Mouse (Mus musculus) limb, embryonic 11.5 days (tissue): Measurements from ENCODE around the gene Unc5cl. TPM values are rescaled to one million over a fixed set of nuclear protein-coding genes. Genes with fewer than 3 reads are reported as not detected.

Source experiments
- ATAC-seq: fragments of 200-750 bp; cut with Nextera tagmentation; 2 replicates; pipeline ENCODE4 v1.8.0; 2017; ENCODE audit warnings: low read depth; ENCODE audit not compliant: insufficient number of reproducible peaks, low FRiP score, low TSS enrichment
- DNase-seq: peaks from one replicate; pipeline ENCODE4 v3.0.0-alpha.2; 2015; ENCODE audit warnings: low spot score
- H3K27ac ChIP-seq: fragments of 300-500 bp; sonication (generic); replicated peaks from 2 replicates; pipeline ENCODE4 v1.5.1; 2014; ENCODE audit warnings: low read depth, mild to moderate bottlenecking, low read length
- H3K27me3 ChIP-seq: fragments of 300-500 bp; sonication (generic); 2 replicates; pipeline ENCODE4 v1.6.1; 2014; ENCODE audit warnings: mild to moderate bottlenecking, low read length, mixed read lengths; ENCODE audit not compliant: control insufficient read depth, insufficient read depth
- H3K36me3 ChIP-seq: fragments of 300-500 bp; sonication (generic); 2 replicates; pipeline ENCODE4 v1.6.1; 2014; ENCODE audit warnings: mild to moderate bottlenecking, low read length, moderate library complexity, mixed read lengths; ENCODE audit not compliant: control insufficient read depth, insufficient read depth
- H3K4me1 ChIP-seq: fragments of 300-500 bp; sonication (generic); 2 replicates; pipeline ENCODE4 v1.6.1; 2014; ENCODE audit warnings: low read length, mixed read lengths; ENCODE audit not compliant: control insufficient read depth, insufficient read depth
- H3K4me2 ChIP-seq: fragments of 300-500 bp; sonication (generic); 2 replicates; pipeline ENCODE4 v1.6.1; 2014; ENCODE audit warnings: low read depth, mild to moderate bottlenecking, moderate library complexity; ENCODE audit not compliant: severe bottlenecking
- H3K4me3 ChIP-seq: fragments of 300-500 bp; sonication (generic); 2 replicates; pipeline ENCODE4 v1.5.1; 2014; ENCODE audit warnings: low read depth, low read length
- H3K9ac ChIP-seq: fragments of 300-500 bp; sonication (generic); 2 replicates; pipeline ENCODE4 v1.6.1; 2014; ENCODE audit warnings: mild to moderate bottlenecking, low read length
- H3K9me3 ChIP-seq: fragments of 300-500 bp; sonication (generic); 2 replicates; pipeline ENCODE4 v1.6.1; 2016; ENCODE audit warnings: low read length; ENCODE audit not compliant: control insufficient read depth
- WGBS: fragments of 180-500 bp; shearing (Covaris S2); extraction: QIAGEN DNeasy Blood & Tissue Kit; methylation state at CpG from one replicate; pipeline ENCODE4 v1.1.7; 2014; 5-methylcytosine and 5-hydroxymethylcytosine counted together
- polyA plus RNA-seq: library from polyadenylated mRNA; unstranded; fragments of >200 nt; fragmentation: Nextera tagmentation; extraction: Ambion mirVana; gene quantifications from 2 replicates; pipeline ENCODE4 v1.2.1, GENCODE M21; 2014

The Unc5cl gene
- polyA plus RNA-seq, 1 experiment from 2014 or later, result 0.33 TPM

GRCm38 (mm10) chr17:48426991-48427750 lies 27.5 kb upstream of the Unc5cl start:
- DNase-seq, result no peak
- ATAC-seq, result peak; percentile 45; the same call in 1 of the 2 replicates
- Histone ChIP-seq H3K27me3 (no peaks in the 10 kb centered on the region), H3K9me3 (no peaks in the 10 kb centered on the region), H3K36me3 (no peaks in the 10 kb centered on the region), H3K9ac (no peak overlapping the region), H3K27ac (no peak overlapping the region), H3K4me3 (no peak overlapping the region), H3K4me2 (no peak overlapping the region), H3K4me1 (peaks cover 10% of the 10 kb centered on the region)
- 66% methylated on average over 13 of the region's 13 CpGs for WGBS

GRCm38 (mm10) chr17:48427852-48428530 lies 26.7 kb upstream of the Unc5cl start:
- WGBS, result 56% methylated on average over 11 of the region's 11 CpGs
- no peaks in the 10 kb centered on the region for H3K27me3 ChIP-seq
- ATAC-seq, result no peak

DNA sequence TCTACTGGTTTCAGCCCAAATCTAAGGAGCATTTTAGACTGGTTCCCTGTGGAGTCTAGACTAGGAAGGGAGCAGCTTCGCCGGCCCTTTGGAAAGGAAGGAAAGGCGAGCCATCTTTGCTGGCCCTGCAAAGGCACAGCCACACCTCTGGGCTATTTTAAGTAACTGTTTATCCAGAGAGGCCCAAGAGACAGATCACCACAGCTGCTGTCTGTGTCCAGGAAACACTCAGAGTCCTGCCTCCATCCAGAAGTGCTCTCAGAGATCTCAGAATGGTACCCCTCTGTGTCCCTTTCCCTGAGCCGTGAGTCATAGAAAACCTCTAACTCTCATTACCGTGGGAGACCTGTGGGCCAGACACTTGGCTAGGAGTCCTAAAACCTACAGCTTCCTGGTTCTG lies 24.3 kb upstream of the Unc5cl start:
- Histone ChIP-seq H3K9me3 (no peaks in the 10 kb centered on the region), H3K4me1 (peaks cover 10% of the 10 kb centered on the region), H3K4me3 (no peak overlapping the region), H3K9ac (no peak overlapping the region), H3K4me2 (no peak overlapping the region), H3K36me3 (no peaks in the 10 kb centered on the region), H3K27ac (no peak overlapping the region), H3K27me3 (no peaks in the 10 kb centered on the region)
- 53% methylated on average over 5 of the region's 5 CpGs for WGBS
- ATAC-seq (no peak), DNase-seq (no peak)

More at GRCm38 (mm10) chr17:48427852-48428530, 26.7 kb upstream of the Unc5cl start:
- Histone ChIP-seq H3K9ac (no peak overlapping the region), H3K4me2 (no peak overlapping the region), H3K4me3 (no peak overlapping the region), H3K9me3 (no peaks in the 10 kb centered on the region), H3K36me3 (no peaks in the 10 kb centered on the region), H3K27ac (no peak overlapping the region), H3K4me1 (peaks cover 10% of the 10 kb centered on the region)
- DNase-seq, result no peak

- no peaks in the 10 kb centered on the region for H3K36me3 ChIP-seq
- whole genome bisulfite sequencing, result 78% methylated on average over 5 of the region's 5 CpGs
- no peak overlapping the region for H3K4me3 ChIP-seq
- no peak overlapping the region for H3K27ac ChIP-seq
- DNase-seq (no peak), ATAC-seq (no peak)
- no peak overlapping the region for H3K4me2 ChIP-seq
- no peaks in the 10 kb centered on the region for H3K27me3 ChIP-seq
- H3K9me3 ChIP-seq, result no peaks in the 10 kb centered on the region
- no peak overlapping the region for H3K9ac ChIP-seq
- peaks cover 10% of the 10 kb centered on the region for H3K4me1 ChIP-seq
Measured at GRCm38 (mm10) chr17:48431054-48431453, 23.6 kb upstream of the Unc5cl start.

GRCm38 (mm10) chr17:48432158-48432980 lies 22.3 kb upstream of the Unc5cl start, which contains the start of gene Apobec2:
Gene Apobec2, minus strand, starts transcription at chr17:48432930.
- peaks cover 6% of the 10 kb centered on the region for H3K4me1 ChIP-seq
- WGBS, result 66% methylated on average over 16 of the region's 16 CpGs
- no peak for ATAC-seq

DNA sequence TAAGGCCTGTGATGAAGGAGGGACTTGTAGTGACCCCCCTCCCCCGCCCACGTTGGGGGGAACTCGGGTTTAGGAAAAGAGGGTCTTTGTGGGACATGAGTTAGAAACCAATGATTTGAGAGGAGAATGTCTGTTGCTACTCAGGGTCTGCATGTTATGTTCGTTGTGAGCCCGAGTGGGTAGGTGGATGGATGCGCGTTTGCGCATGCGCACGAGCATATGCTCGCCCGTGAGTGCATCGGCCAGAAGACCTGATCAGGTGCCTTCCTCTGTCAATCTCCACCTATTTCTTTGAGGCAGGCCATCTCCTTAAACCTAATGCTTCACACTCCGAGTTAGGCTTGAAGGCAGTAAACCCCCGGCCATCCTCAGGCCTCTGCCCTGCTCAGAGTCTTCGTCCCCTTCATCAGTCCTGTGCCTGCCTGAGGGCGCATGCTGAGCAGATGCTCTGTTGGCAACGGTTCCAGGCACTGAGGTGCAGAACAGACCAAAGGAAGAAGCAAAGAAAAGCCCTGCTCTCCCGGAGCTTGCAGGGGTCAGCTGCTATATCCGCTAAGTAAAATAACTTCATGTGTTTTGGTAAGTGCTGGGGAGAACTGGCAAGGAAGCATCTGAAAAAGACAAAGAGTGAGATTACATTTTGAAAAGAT lies 21.6 kb upstream of the Unc5cl start:
- H3K4me3 ChIP-seq, result no peak overlapping the region
- H3K27me3 ChIP-seq, result no peaks in the 10 kb centered on the region
- no peak overlapping the region for H3K4me2 ChIP-seq
- WGBS, result 84% methylated on average over 20 of the region's 20 CpGs
- H3K4me1 ChIP-seq, result peaks cover 8% of the 10 kb centered on the region
- ATAC-seq, result no peak
- no peaks in the 10 kb centered on the region for H3K36me3 ChIP-seq
- no peak overlapping the region for H3K9ac ChIP-seq
- H3K27ac ChIP-seq, result no peak overlapping the region
- no peak for DNase-seq
- no peaks in the 10 kb centered on the region for H3K9me3 ChIP-seq

More at GRCm38 (mm10) chr17:48432158-48432980, 22.3 kb upstream of the Unc5cl start, which contains the start of gene Apobec2:
- Histone ChIP-seq H3K4me2 (no peak within 1 kb of the TSS), H3K27me3 (no peaks in the 10 kb centered on the region), H3K9ac (no peak within 1 kb of the TSS), H3K9me3 (no peaks in the 10 kb centered on the region), H3K36me3 (no peaks in the 10 kb centered on the region), H3K27ac (no peak within 1 kb of the TSS), H3K4me3 (no peak within 1 kb of the TSS)
- no peak for DNase-seq

DNA sequence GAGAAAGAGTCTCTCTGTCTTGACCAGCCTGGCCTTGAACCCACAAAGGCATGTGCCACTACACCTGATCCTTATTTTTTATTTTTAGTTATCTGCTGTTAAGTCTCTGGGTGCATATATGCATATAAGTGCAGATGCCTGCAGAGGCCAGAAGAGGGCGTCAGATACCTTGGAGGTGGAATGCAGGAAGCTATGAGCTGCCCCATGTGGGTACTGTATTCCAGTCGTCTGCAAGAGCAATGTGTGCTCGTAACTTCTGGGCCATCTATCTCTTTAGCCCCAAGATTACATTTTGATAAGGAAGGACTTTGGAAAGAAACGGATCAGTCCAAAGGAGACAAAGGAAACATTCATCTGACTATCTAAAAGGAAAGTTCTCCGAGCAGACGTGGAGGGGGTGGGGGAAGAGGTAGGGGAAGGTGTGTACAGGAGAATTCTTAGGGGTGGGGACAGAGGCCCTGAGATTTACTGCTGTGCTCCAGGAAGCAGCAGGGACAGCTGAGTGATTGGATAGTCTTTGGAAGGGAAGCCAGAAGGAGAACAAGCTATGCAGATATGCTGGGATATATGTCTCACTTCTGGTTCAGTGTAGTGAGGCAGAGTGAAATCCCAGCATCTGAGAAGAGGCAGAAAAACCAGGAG lies 20.9 kb upstream of the Unc5cl start:
- Histone ChIP-seq H3K4me1 (peaks cover 8% of the 10 kb centered on the region), H3K9ac (no peak overlapping the region), H3K27ac (no peak overlapping the region)

More for the DNA sequence above, 20.9 kb upstream of the Unc5cl start:
- no peak overlapping the region for H3K4me2 ChIP-seq
- H3K4me3 ChIP-seq, result no peak overlapping the region
- DNase-seq (no peak), ATAC-seq (no peak)
- H3K27me3 ChIP-seq, result no peaks in the 10 kb centered on the region
- 72% methylated on average over 6 of the region's 6 CpGs for WGBS
- no peaks in the 10 kb centered on the region for H3K36me3 ChIP-seq
- H3K9me3 ChIP-seq, result no peaks in the 10 kb centered on the region
